ENCODE assay signal across 10 mouse cellular contexts in genomic region chr11:22004331-22004841, GRCm38 (mm10). TPM values are rescaled to one million over a fixed set of nuclear protein-coding genes. Genes with fewer than 3 reads are reported as not detected.
DNase-seq lines count a peak whose midpoint lies in the region; ATAC-seq lines count a peak whose summit lies in the region.
"Had no signal": no experiment of that assay in that cellular context is flagged by ENCODE, and none has a peak within 500 bp of the region (broad histone marks: within the 10 kb centered on the region; RNA-seq: fewer than 3 reads in every experiment).

No protein-coding gene starts in this region.

- 4% methylated on average over 18 of the region's 18 CpGs for WGBS in lung, embryonic 15.5 days
- WGBS in heart, embryonic 11.5 days (ENCODE audit: insufficient replicate concordance), result 2% methylated on average over 17 of the region's 18 CpGs

- peak; percentile 15 to 25 for DNase-seq in cerebellum, postnatal 25 days
- DNase-seq in cerebellum, postnatal 36 days, result no peak
- DNase-seq in lung, postnatal 36 days, result no peak
- DNase-seq in mesoderm, embryonic 11.5 days (ENCODE audit: low read depth, low spot score), result peak; percentile 30
- no peak for DNase-seq in c-Kit-positive CD71-positive TER-119-positive erythroid progenitor cells, embryonic 14.5 days (ENCODE audit: low spot score)

- H3K4me2 ChIP-seq in lung, embryonic 15.5 days, result no peak overlapping the region
- peak overlapping the region; percentile 44 for H3K4me2 ChIP-seq in heart, embryonic 11.5 days

- ATAC-seq in lung, embryonic 15.5 days (ENCODE audit: borderline replicate concordance, extremely low read depth, low FRiP score, low TSS enrichment), result no peak
- ATAC-seq in heart, embryonic 11.5 days (replicated peaks; ENCODE audit: insufficient number of reproducible peaks, low FRiP score, low TSS enrichment), result no peak
- no peak for ATAC-seq in erythroblast, adult 5-6 weeks (replicated peaks; ENCODE audit: low FRiP score, poor library complexity, severe bottlenecking)

- peaks cover 40% of the 10 kb centered on the region for H3K4me1 ChIP-seq in lung, embryonic 15.5 days
- H3K4me1 ChIP-seq in heart, embryonic 11.5 days (ENCODE audit: control insufficient read depth, insufficient read depth, low read length), result peaks cover 25% of the 10 kb centered on the region

- H3K27ac ChIP-seq in lung, embryonic 15.5 days, result no peak overlapping the region
- no peak overlapping the region for H3K27ac ChIP-seq in heart, embryonic 11.5 days (ENCODE audit: low read depth, low read length)
- H3K27ac ChIP-seq: macrophage had no signal

- H3K36me3 ChIP-seq in lung, embryonic 15.5 days, result no peaks in the 10 kb centered on the region
- no peaks in the 10 kb centered on the region for H3K36me3 ChIP-seq in heart, embryonic 11.5 days (ENCODE audit: control insufficient read depth, insufficient read depth, low read length)

- peaks cover 90% of the 10 kb centered on the region for H3K27me3 ChIP-seq in lung, embryonic 15.5 days
- peaks cover 70% of the 10 kb centered on the region for H3K27me3 ChIP-seq in heart, embryonic 11.5 days (ENCODE audit: control insufficient read depth, insufficient read depth, low read length)
- H3K27me3 ChIP-seq: CH12.LX had no signal

- H3K9me3 ChIP-seq in lung, embryonic 15.5 days, result no peaks in the 10 kb centered on the region
- H3K9me3 ChIP-seq in heart, embryonic 11.5 days (replicated peaks; ENCODE audit: control insufficient read depth, low read length), result no peaks in the 10 kb centered on the region

- 0 out of 2 replicates have a peak overlapping the region, but pooled peaks have one; percentile 8 for H3K4me3 ChIP-seq in lung, embryonic 15.5 days
- peak overlapping the region; percentile 22; the same call in 1 of the 2 replicates for H3K4me3 ChIP-seq in heart, embryonic 11.5 days (ENCODE audit: low read depth, low read length)

- no peak overlapping the region for H3K9ac ChIP-seq in lung, embryonic 15.5 days
- H3K9ac ChIP-seq in heart, embryonic 11.5 days (ENCODE audit: low read depth, low read length), result 0 out of 2 replicates have a peak overlapping the region, but pooled peaks have one; percentile 8

RNA-seq across cellular contexts. Expression of gene Otx1, which starts 1.7 kb away (rescaled TPM):
- 0.25 and 0.50 TPM in 2 replicates for polyA plus RNA-seq in lung, embryonic 15.5 days (2015; fragmentation: Nextera tagmentation; extraction: Ambion mirVana)
- 0.17 and 0.40 TPM in 2 replicates for polyA plus RNA-seq in heart, embryonic 11.5 days (2014; fragmentation: Nextera tagmentation; extraction: Ambion mirVana)
- total RNA-seq in erythroblast, adult 5-6 weeks (2015; ENCODE audit: low replicate concordance), result not detected in 2 replicates
- not detected in 2 replicates for total RNA-seq in erythroblast, adult 5-6 weeks (2017; ENCODE audit: low replicate concordance)
- total RNA-seq: CH12.LX had no signal
- polyA plus RNA-seq: macrophage had no signal

Comparison
In these comparisons a context has a peak if more than half of its experiments do, and no peak if none do; other contexts are left out.
1. DNase-seq: peak in cerebellum, postnatal 25 days (2 of 2) and mesoderm, embryonic 11.5 days (single experiment); none in cerebellum, postnatal 36 days (0 of 2), lung, postnatal 36 days (single experiment) and c-Kit-positive CD71-positive TER-119-positive erythroid progenitor cells, embryonic 14.5 days (single experiment).